Mouse (Mus musculus) urinary bladder, postnatal 4 days (tissue): ENCODE data around the gene Lca5.
A peak's percentile ranks its signal among the peaks of the same experiment; 100 is the strongest.

Source experiments
- DNase-seq, 2 experiments: peaks; one replicate each; pipeline ENCODE4 v3.0.0; 2021 to 2022; ENCODE audit warnings: low spot score in 2 of 2

Lca5 gene

DNA sequence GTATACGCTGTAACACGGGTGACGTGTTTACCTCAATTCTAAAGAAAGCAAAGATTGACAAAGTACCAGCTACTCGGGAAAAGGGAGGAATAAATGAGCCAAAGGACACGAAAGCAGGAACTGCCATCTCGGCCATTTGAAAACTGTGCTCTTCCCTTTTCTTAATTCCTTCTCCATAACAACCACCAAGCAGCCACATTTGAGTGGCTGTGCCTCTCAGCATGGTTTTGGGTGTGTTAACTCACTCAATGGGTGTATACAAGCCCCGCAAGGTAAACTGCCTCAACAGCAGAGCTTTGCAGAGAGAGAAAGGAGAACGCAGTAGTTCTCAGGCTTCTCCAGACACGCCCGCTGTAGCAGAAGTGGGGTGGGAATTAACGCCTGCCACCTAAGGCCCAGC is 48.9 kb downstream of the Lca5 start:
- DNase-seq: no peak

DNA sequence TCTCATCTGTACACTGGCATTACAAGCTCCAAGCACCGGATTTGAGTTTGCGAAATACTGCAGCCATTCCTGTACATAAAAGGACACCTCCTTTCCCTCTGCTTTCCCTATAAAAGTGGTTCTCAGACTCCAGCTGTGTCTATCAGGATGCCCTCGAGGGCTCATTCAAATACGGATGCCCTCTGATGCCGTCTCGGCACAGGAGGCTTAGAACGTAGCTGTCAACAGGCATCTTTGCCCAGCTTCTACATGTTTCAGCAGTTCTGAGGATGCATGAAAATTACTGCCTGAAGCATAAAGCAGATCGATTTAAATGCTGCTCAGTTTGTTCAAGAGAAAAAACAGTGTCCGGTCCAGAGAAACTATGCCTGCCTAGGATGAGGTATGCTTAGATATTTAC is 51.4 kb downstream of the Lca5 start:
- DNase-seq: no peak

DNA sequence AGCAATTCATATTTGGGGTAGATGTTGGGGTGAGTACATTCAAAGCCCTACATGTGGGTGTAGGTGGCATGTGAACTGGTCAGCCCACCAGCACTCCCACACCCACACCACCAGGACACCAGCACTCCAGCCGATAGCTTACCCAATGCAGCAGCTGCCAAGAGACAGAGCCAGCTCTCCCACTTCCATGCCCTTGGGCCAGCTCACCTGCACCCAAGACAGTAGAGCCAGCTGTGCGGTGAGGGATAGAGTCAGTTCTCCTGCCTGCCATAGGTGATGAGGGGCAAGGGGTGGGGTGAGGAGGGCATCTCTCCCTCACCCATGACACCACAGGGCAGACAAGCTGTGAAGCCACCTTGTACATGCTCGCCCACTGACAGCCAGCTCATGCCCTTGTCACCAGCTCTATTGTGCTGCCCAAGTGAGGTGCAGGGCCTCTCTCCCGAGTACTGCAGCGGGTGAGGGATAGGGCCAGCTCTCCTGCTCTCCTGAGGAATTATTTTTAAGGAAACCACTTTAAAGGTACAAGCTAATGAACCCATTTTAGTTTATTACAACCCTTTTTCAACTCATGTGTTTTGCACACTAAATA is 54.6 kb downstream of the Lca5 start:
- DNase-seq: no peak

DNA sequence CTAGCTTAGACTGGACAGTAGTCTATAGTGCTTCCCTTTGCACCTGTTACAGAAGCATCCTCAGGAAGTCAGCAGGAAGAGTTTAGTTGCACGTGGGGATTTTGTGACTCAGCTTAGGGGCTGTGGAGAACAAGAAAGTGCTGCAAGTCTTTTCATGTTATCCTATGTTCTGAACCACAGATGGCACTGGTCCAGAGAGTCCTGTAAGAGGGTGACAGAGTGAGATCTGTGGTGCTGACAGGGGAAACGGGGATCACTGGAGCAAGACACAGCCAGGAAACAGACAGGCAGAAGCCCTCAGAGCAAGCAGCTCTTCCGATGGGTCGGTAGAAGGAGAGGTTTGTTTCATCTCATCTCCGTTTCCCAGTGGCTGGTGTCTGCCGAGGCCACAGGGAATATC is 55.6 kb downstream of the Lca5 start:
- DNase-seq: no peak

DNA sequence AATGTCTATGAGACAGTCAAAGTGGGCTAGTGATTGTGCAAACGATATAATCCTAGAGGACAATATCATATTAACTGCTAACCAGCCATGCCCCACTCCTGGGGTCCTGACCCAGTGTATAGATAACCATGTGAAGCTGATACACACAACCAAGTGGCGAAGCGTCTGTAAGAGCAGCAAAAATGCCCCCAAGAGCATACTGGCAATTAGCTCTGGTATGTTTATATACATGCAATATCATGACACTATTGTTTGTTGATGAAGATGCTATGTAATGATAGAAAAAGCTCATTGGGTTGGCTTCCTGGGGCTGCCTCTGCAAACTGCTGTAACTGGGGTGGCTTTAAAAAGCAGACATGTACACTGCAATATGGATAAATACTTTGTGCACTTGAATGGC is 57.7 kb downstream of the Lca5 start:
- no peak for DNase-seq

DNA sequence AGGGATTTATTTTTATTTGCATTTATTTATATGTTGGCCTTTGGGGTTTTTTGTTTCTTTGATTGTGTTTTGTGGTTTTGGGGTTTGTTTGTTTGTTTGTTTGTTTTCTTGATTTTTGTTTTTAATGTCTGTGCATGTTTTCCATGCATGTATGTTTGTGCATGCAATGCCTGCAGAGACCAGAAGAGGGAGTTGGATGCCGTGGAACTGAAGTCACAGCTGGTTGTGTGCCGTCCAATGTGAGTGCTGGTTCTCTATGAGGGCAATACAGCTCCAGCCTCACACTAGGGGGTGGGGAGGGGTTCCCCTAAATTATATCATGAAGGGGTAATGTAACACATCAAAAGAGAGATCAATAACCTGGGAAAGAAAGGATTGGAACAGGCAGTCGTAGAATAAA is 58.2 kb downstream of the Lca5 start:
- no peak for DNase-seq

DNA sequence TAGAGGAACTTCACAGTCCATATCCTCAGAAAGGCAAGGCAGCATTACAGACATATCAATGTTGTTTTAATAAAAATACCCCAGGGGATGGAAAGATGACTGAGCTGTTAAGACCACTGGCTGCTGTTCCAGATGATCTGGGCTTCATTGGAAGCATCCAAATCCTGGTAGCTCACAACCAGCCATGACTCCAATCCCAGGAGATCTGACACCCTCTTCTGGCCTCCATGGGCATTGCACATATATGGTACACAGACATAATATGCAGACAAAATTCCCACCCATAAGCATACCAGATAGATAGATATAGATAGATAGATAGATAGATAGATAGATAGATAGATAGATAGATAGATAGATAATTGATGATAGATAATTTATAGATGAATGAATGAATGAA is 59.6 kb downstream of the Lca5 start:
- no peak for DNase-seq

DNA sequence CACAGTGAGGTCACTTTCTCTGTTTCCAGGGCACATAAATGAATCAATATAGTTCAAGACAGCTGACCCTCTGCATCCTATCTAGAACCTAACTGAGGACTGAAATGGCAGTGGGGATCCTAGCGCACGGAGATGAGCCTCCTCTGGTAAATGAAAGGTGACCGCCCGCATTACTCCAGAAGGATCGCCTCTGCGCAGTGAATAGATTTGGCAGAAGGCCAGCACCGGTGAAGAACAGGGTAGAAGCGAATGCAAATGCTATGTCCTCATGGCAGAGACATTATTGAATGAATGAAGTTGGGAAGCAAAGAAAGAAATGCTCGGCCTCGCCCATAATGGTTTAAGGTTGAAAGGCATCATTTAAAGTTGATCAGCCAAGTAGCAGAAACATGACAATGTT is 61.3 kb downstream of the Lca5 start:
- no peak for DNase-seq

DNA sequence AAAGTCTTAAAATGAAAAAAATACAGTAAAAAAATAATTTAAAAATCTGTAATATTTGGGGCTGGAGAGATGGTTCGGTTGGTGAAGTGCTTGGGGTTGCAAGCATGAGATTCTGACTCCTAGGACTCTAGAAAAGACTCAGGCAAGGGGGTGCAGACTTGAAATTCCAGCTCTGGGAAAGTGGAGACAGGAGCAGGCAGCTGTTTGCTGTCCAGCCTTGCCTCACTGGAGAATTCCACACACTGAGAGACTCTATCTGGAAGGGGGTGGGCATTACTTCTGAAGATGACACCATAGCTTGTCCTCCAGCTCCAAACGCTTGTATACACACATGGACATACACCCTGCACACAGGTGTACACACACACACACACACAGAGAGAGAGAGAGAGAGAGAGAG is 63.8 kb downstream of the Lca5 start:
- no peak for DNase-seq

DNA sequence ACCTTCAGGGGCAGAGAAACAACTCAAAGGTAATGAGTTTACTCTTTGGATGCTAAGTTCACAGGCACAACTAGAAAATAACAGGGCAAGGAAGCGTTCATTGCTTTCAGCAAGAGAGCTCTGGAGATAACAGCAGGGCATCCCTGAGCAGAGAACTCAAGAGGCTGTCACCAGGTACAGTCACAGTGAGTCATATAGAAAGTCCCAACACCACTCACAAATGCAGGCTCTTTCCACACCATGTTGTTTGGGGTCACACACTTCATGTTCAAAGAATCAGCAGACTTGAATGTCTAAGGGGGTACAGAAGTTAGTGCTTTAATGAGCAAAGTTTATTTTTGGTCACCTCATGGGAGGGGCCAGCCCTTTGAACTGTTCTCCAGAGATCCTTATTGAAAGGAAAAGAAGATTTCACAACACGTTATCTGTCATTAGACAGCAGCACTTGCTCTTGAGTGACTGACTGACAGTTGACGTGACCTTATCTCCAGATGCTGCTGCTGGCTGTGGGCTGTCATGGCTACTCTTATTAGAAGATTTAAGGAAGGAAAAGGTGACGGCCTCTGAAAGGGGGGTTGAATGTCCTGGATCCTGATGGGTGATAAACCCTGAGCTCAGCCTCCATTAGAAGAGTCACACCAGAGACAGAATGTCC is 65.3 kb downstream of the Lca5 start:
- DNase-seq: no peak

DNA sequence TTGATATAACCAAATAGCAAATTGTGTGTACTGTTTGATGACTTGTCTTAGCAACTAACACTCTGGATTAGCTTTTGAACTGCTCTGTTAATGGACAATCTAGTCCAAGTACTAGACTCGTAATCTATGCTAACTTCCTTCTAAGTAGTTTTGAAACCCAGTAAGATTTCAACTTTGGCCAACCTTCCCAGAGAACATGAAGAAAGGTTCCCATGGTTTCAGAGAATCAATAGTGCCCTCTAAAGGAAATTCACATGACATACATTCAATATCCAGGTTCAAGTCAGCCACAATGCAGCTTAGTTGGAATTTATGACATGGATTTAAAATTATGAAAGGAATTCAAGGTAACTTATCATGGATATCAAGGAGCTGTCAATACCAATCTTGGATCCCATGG is 70.0 kb downstream of the Lca5 start:
- DNase-seq: no peak

DNA sequence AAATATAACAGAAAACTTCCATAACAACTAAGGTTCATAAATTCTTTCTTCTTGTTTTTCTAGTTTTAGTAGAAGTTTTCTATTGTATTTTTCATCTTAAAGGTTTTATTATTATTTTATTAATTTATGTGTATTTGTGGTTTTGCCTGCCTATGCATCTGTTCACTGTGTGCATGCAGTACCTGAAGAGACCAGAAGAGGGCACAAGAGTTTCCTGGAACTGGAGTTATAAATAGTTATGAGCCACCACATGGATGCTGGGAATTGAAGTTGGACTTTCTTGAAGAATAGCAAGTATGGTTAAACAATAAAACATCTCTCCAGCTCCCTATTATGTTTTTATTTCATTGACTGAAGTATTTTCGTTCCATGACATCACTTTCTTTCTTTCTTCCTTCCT is 72.7 kb downstream of the Lca5 start:
- DNase-seq: no peak

DNA sequence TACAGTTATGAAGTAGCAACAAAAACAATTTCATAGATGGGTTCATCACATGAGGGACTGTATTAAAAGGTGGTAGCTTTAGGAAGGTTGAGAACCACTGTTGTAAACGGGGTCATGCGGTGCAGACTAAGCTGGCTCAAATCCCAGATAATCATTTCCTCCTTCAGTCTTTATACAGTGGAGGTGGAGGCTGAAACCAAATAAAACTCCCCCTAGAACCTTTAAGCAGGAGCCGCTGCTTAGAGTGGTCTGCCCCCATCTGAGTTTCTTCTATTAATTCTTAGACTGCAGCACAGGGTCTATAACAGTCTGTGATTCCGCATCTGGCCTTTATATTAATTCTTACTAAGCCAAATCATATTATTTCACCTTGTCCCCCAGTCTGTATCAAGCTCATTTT is 85.1 kb downstream of the Lca5 start:
- DNase-seq: no peak

DNA sequence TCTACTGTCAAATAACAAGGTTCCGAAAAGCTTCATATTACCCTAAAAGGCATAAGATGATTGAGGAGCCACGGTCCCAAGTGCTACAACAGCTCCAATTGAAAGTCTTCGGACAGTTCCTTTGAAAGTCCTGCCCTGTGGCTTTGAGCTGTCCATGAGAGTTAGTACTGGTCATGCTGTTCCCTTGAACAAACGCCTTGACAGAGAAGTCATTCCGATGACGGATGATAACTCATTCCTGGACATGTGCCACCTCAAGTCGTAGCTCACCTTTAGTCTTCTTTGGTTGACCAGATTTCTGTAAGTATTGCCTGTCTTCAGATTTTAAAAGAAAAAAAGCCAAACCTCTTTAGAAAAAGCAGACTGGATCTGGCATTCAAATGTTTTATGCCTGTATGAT is 87.6 kb downstream of the Lca5 start:
- DNase-seq: no peak

DNA sequence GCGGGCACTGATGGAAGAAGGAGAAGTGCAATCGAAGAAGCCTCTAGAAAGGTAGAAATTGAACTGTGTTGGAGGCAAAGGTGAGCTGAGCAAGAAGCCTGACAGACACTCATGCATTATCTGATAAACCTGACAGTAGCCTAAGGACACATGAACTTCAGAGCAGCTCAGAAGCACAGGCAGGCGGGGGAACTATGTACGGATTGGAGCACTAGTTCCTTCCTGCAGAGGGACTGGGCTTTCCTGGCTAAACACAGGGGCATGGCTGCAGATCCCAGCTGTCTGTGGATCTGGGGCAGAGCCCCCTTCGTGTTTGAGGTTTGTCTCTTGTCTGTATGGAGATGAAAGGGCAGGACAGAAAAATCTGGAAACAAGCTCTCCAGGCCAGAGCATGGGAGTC is 89.8 kb downstream of the Lca5 start:
- DNase-seq: no peak

DNA sequence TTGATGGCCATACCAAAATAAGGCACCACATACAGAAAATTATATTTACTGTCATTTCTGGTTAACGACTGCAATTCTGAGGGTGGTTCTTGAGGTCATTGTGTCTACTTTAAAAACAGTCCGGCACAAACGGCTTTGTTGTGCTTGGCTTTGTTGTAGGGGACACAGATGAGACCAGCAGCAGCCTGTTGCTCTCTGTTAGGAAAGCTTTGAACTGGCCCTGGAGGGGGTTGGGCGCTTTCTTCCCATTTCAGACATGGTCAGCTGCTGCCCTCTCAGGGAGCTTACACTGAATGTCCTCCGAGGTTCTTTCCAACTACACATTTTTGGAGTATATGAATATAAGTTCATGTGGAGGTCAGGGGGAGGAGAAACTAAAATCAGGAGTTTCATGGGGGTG is 90.3 kb downstream of the Lca5 start:
- DNase-seq: peak; percentile 67 to 69

DNA sequence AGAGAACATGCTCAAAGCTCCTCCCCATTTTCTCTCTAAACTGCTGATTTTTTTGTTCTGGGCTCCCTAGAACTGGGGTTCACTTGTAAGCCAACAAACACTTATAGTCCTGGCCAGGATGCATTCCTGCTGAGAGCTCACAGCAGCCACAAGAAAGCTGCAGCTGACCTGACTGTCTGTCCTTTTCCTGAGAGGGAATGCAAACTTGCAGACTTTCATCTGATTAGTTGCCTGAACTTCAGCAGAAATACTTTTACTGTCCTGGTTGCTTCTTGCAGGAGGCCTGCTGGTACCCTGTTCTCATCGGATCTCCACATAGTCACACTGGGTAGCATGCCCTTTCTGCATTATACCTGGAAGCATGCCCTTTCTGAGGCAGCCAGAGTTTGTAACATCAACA is 91.0 kb downstream of the Lca5 start:
- no peak for DNase-seq

DNA sequence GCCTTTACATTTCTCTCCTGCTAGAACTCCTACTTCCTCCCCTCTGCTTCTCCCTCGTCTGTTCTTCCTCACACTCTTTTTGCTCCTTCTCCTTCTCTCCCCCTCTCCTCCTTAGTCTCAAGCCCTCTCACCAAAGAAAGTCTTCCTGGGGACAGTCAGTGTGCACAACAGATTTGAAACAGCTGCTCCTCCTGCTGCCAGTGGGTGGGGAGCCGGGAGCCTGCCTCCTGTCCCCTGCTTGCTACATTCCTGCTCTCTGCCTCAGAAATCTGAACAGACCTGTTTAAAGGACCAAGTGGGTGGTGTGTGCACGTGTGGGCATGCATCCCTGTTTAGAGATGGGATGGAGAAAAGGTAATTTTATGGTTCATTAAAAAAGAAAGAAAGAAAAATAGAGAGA is 91.4 kb downstream of the Lca5 start:
- DNase-seq: peak in 1 of 2 experiments; percentile 51

DNA sequence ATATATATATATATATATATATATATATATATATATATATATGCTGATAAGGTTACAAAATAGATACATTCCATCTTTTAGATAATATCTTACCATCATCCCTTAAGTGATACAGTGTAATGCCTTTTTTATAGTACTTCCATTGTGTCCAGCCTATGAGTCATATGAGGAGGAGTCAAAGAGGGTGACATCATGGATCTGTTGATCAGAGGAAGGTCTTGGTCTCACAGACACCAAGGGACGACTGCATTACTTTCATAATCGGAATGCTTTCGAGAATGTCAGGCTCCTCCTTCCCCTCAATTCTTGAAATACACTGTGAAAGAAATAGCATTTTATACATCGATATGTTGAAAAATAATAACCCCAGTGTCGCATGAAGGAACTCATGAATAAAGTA is 93.4 kb downstream of the Lca5 start:
- DNase-seq: no peak

DNA sequence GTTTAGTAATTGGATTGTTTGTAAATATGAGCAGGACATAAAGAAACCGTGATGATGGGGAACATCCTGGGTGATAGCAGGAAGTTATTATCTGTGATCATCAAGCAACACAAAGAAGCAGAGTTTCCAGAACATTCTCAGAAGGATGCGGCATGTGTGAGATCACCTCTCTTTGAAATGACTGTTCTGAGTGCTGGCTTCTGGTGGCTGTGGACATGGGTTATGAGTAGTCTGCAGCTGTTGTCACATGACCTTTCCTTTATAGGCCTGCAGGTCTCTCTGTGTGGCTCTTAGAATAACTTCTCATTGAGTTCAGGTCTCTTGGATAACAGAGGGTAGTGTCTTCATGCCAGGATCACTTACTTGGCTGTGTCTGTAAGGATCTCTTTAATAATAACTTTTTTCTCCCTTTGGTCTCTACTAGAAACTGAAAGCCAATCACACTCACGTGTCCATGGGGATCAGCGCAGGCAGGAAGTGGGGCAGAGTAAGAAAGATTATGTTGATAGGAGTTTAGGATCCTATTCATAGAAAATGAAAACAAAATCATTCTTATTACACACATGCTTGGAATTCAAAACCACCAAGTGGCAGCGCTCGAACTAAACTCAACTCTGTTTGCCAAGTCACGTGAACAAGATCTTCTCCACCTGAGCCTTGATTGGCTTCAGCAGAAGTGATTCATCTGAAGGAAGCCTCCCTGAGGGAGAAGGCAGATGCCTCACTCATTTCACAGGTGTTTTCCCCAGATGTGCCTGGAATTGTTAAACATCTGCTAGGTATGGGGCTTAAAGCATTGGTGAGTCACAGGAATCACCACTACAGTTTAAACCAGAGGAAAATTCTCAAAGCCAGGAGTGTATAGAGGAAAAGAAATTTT is 98.2 kb downstream of the Lca5 start:
- DNase-seq: no peak
